Mouse (Mus musculus): ENCODE measurements around the gene Psmc3ip.
"Not testable (repeated sequence)": the region's sequence is repeated elsewhere in the genome, so short reads cannot be mapped to it uniquely, and the experiment has no call there.

Gene Psmc3ip

DNA sequence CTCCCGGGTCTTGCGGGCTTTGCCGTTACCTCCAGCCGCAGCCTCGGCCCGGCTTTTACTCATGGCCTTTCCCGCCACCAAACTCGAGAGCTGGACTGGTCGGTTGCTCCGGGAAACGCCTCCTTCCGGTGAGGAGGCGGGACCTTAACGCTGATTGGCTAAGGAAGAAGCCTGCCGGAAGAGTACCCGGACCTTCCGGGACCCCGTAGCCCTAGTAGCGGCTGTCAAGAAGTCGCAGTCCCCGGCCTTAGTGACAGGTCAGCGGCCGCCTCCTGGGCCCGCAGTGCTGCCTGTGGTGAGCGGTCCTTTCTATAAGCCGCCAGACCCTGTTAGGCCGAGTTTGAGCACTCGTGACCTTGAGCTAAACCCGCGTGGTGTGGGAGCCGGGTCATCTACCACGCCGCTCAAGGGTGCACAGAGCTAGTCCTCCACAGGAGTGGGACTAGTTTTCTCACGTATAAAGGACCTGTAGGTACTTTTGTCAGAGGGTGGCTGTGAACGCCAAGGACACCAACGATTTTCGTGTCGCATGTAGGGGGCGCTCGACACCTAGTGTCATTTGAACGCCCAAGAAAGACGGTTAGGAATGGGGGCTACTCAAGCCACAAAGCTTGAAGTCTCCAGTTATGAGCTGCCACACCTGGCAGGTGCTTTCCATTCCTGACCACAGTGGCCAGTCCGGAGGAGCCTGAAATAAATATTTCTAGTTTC is at the start of gene Psmc3ip:
Gene Psmc3ip, minus strand, starts transcription at position 123 of the 711 bp plus-strand sequence.
- in situ Hi-C loops (cut with MseI, MboI) = no loop called here

DNA sequence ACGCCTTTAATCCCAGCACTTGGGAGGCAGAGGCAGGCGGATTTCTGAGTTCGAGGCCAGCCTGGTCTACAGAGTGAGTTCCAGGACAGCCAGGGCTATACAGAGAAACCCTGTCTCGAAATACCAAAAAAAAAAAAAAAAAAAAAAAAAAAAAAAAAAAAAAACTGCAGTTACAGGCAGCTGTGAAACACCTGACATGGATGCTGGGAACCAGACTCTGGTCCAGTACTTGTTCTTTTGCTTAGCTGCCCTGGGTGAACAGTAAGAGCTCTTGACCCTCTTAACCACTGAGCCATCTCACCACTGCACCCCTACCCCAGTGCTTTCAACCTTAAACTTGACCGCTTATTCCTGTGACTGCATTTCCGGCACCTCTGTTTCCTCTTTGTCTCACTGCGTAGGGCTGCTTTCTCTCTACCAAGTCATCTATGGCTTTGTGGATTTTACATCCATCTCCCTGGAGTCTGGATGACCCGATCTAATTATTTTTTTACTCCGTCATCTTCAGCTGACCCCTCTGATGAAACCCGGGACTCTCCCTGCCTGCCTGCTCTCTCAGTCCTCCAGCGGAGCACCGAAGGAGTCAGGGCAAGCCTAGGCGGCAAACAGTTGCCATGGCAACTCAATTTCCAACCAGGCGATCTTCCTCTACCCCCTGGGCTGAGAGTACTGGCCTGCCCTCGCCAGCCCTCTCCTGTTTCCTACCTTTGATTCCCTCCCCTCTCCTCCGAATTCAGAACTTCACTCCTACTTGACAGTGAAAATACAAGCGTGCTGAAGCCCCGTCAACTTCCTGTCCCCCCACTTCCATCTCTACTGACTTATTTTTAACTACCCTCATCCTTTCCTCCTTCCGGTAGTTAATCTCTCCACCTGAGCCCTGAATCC is 48.3 kb upstream of the Psmc3ip start:
- in situ Hi-C loops (cut with MseI, MboI) = no loop called here

DNA sequence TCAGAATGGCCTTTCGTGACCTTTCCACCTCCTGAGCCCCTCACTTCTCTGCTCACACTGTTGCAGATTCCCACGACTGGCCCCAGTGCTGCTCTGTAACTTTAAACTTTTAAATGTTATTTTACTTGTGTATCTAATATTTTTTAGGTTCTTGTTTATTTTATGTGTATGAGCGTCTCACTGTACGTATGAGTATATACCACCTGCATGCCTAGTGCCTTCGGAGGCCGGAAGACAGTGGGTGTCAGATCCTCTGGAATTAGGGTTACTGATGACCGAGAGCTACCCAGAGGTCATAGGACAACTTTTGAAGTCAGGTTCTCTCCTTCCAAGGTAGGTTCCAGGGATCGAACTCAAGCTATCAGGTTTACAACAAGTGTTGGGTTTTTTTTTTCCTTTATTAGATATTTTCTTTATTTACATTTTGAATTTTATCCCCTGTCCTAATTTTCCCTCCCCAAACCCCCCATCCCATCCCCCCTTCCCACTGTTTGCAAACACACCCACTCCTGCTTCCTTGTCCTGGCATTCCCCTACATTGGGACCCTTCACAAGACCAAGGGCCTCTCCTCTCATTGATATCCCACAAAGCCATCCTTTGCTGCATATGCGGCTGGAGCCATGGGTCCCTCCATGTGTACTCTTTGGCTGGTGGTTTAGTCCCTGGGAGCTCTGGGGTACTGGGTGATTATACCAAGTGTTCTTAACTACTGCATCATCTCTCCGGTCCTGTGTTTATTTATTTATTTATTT is 47.2 kb upstream of the Psmc3ip start:
- in situ Hi-C loops (cut with MseI, MboI) = no loop called here

DNA sequence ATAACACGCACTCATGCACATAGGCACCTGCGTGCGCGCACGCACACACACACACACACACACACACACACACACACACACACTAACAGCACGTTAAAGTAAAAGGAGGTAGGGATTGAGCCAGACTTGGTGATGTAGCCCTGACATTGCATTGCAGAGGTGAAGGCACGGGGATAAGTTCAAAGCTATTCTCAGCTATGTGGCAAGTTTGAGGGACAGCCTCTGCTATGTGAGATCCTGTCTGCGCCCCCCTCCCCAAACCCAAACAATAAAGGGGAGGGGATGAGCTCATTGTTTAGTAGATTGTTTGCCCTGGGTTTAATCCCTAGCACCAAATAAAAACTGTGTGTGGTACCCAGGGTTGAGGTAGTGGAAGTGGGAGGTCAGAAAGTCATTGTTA is 45.9 kb upstream of the Psmc3ip start:
- in situ Hi-C loops (cut with MseI, MboI) = no loop called here

DNA sequence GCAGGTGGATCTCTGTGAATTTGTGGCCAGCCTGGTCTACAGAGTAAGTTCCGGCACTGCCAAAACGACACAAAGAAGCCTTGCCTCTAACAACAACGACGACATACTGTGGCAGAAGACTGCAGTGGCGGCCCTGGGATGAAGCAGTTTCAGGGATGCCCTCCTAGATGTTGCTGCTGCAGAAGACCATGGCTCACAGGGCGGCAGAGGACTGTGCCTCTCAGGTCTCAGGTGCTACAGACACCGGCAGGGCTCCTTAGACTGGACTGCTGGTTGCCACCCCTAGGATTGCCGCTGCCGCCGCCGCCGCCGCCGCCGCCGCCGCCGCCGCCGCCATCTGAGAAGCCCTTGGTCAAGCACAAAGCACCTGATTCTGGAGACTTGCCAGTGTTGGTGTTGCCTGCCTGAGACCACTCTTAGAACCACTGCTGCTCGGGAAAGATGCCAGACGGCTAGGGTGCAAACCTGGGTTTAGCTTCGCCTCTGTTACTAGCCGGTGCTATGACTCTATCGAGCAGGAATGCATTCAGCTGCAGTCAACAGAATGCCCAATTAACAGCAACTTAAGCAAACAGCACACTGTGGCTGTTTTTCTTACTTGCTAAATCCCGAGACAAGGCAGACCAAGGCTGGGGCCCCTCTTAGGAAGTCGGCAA is 45.1 kb upstream of the Psmc3ip start:
- in situ Hi-C loops (cut with MseI, MboI) = no loop called here

DNA sequence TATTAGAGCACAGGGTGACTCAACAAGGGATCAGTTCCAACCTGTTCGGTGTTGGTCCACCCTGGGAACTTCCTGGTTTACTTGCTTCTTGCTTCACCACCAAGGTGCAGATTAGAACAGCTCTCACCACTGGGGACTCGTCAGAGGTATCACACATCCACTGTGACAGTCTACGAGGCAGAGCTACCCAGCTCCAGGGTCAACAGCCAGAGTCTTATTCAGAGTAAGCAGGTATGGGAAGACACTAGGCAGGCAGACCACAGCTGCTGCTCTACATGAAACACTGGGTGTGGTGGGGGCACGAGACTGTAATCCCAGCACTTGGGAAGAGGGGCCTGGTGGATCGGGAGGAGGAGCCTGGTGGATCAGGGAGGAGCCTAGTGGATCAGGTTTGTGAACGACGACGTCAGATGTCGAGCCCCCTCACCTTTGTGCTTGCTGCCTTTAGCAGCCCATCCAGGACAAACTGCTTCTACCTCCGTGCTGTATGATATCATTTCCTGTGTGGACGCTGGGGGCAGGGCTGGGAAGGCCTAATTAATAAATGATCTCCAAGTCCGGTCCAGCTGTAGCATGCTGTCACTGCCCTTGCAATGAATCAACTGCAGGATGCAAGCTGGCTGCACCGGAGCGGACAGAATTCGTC is 43.4 kb upstream of the Psmc3ip start:
- in situ Hi-C loops (cut with MseI, MboI) = no loop called here

DNA sequence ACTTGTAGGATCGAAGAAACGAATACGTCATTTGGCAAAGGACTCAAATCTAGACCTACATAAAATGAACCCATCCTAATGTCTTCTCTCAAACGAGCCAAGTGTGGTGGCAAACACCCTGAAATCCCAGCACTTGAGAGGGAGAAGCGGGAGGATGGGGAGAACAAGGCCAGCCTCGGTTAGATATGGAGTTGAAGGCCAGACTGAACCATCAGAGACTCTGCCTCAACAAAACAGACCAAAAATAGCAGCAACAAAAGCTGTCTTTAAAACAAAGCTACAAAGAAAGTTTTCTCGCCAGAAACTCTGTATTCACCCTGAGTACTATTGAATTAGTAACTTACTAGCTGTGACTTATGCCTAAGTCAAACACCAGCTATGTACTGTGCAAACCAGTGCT is 41.8 kb upstream of the Psmc3ip start:
- in situ Hi-C loops (cut with MseI, MboI) = no loop called here

DNA sequence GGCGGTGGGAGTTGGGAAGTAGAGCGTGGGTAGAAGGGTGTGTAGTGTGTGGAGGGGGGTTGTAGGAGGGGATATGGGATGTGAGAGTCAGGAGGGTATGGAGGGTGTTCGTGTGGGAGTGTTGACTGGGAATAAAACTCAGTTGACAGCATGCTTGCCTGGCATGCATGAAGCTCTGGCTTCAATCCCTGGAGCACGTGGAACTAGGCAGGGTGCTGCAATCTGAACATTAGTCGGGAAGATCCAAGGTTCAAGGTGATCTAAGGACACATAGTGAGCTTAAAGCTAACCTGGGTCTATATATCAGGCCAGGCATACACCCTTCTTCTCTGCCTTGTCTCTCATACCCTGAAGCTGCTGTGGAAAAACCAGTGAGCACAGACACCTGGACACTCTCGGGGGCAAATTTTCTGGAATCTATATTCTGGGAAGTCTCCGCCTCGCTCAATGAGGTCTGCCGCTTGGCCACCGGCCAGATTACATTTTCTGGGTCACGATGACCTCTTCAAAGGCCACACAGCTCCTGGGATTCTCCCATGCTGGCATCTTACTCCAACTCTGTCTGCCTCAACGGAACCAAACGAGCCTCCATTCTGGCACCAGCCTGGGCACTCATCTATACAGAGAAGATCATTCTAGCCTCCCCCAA is 39.1 kb upstream of the Psmc3ip start:
- in situ Hi-C loops (cut with MseI, MboI) = loop anchor here (5.0 kb wide), 1 partner anchor 43 kb away; the partner anchor contains the start of gene Ccr10 (in 2 of the 2)

DNA sequence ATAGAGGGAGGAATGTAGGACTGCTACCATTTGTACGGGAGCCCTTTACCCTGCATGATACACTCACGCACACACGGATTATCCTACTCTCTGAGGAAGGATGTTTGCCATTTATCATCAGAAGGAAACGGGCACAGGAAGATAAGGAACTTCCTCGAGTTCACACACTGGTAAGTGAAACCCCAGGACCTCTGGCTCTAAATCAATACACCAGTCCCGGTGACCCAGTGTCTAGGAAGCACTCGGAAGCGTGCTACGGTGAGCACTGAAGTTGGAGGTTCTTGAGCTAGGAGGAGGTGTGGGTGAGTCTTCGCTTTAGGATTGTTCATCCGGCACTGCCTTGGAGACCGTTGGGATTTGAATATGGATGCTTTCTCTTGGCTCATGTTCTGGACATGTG is 37.8 kb upstream of the Psmc3ip start:
- in situ Hi-C loops (cut with MseI, MboI) = loop anchor here (5.0 kb wide), 1 partner anchor 44 kb away; the partner anchor contains the start of gene Ccr10 (in 2 of the 2)

DNA sequence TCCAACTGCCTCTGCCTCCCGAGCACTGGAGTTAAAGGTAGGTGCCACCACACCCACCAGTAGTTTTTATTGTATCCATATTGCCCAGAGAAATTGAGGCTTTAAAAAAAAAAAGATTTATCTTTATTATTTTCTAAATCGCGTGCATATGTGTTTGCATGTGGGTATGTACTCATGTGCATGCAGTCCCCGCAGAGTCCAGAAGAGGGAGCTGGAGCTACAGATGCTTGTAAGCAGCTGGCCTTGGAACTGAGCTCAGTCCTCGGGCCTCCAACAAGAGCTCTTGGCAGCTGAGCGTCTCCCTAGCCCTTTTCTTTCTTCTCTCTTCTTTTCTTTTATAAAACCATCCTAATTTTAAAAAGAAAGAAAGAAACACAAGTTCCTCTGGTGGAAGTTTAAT is 36.5 kb upstream of the Psmc3ip start:
- in situ Hi-C loops (cut with MseI, MboI) = loop anchor here (5.0 kb wide), 1 partner anchor 46 kb away; the partner anchor contains the start of gene Ccr10 (in 2 of the 2)

DNA sequence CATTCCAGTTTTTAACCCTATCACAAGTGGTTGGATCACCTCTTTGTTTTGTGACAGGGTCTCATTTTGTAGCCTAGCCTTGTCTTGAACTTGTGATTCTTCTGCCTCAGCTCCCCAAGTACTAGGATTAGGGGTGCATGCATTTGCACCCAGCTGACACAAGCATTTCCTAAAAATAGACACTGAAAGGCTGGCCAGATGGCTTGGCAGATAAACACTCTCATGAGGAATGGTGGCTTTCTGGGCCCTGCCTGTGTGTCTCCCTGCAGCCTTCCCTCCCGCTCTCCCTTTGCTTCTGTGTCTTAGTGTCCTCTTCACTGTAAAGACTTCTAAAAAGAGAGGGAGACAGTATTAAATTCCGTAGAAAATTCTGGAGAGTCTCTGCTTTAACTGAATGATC is 36.0 kb upstream of the Psmc3ip start:
- in situ Hi-C loops (cut with MseI, MboI) = loop anchor here (5.0 kb wide), 1 partner anchor 46 kb away; the partner anchor contains the start of gene Ccr10 (in 2 of the 2)

DNA sequence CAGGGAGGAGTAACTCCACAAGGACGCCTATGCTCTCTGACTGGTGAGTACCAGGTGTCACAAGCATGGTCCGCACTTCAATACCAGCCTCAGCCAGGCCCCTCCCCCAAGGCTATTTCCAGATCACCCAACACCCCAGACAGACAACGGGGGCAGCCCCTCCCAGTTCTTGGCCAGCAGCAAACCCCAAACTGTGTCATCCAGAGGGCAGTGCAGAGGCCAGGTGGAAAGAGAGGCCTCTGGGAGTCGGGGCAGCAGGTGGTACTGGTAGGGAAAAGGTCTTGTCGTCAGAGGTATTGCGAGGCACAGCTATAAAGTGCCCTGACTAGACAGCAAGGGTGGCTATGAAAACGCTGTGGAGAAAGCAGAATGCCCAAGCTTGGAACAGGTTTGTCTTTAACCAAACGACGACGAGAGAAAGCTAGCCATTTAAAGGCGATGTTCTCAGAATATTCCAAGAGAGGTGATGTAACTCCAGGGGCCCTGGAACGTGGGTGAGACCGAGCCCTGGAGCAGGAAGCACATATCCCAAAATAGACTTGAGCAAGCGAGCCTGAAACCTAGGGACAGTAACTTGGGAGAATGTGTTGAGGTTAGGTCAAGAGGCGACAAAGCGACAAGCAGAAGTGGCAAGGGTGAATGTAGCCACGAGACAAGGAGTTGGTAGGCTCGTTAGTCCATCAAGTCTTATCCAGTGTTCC is 35.0 kb upstream of the Psmc3ip start:
- in situ Hi-C loops (cut with MseI, MboI) = loop anchor here (5.0 kb wide), 1 partner anchor 47 kb away; the partner anchor contains the start of gene Ccr10 (in 2 of the 2)

DNA sequence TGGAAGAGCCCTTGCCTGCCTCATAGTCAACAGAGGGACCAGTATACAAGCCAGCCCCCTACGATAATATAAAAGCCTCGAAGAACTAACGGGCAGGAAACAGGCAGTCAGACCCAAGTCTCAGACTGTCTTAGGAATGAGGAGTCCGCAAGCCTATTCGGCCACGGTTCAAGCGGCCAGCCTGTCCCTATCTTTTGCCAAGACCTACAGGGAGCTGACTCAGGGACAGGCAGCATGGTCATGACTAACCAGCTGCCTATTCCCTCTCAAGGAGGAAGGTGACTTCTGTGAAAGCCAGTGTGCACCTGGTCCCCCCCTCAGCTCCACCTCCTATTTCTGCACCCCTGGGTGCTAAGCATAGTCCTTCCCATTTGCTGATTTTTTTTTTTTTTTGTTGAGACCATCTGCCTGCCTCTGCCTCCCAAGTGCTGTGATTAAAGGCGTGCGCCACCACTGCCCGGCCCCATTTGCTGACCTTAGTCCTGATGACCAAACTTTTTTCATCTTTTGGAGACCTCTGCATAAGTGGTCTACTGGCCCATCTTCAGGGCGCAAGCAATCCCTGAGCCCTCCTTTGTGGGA is 33.9 kb upstream of the Psmc3ip start:
- in situ Hi-C loops (cut with MseI, MboI) = no loop called here

DNA sequence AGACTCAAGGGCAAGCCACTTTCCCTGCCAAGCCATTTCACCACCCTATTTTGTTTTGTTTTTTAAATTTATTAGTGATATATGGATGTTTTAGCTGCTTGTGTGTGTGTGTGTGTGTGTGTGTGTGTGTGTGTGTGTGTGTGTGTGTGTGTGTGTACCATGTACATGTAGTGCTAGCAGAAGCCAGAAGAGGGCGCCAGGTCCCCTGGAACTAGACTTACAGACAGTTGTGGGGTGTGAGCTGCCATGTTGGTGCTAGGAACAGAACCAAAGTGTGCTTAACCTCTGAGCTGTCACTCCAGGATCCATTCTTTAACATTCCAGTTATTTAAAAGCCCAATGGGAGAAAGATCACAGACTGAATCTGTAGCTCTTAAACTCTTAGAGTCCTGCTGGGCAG is 31.8 kb upstream of the Psmc3ip start:
- in situ Hi-C loops (cut with MseI, MboI) = no loop called here

DNA sequence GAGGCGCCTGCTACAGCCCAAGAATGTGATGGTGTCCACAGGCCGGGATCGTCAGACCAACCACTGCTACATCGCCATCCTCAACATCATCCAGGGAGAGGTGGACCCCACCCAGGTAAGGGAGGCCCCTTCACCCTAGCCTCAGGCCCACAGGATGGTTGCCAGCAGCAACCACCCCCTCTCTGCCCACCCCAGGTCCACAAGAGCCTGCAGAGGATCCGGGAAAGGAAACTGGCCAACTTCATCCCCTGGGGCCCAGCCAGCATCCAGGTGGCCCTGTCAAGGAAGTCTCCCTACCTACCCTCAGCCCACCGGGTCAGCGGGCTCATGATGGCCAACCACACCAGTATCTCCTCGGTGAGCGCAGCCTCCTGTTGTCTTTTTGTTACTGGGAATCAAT is 29.8 kb upstream of the Psmc3ip start:
- in situ Hi-C loops (cut with MseI, MboI) = not testable (repeated sequence)

DNA sequence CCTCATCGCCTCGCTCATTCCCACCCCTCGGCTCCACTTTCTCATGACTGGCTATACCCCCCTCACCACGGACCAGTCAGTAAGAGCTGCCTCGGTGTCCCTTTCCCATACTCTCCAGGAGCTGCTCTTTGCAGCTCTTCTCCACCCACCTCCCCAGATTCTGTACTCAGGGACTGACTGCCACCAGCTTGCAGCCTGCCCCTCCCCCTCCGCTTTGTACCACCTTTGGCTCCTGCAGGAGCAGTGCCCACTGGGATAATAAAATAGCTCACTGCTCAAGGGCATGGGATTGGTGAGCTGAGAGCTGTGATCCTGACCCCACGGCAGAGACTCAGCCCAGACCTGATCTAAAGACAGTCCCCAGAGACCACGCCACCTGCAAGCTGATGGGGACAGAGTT is 29.3 kb upstream of the Psmc3ip start:
- in situ Hi-C loops (cut with MseI, MboI) = not testable (repeated sequence)

DNA sequence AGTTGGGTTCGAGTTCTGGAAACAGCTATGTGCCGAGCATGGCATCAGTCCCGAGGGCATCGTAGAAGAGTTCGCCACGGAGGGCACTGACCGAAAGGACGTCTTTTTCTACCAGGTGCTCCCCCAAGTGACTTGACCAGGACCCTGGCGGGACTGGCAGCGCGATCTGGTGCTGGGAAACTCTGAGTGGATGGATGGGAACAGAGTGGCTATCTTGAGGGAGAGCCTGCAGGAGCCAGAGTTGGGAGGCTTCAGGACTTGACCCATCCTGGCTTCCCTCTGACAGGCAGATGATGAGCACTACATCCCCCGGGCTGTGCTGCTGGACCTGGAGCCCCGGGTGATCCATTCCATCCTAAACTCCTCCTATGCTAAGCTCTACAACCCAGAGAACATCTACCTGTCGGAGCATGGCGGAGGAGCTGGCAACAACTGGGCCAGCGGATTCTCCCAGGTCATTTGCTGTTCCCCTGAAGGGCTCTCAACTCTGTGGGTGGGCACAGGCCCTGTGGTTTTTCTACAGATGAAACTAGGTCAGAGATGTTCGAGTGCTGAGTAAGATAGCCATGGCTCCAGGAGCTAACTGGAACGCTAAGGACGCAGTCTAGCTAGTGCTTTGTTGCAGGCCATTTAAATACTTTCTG is 25.4 kb upstream of the Psmc3ip start:
- in situ Hi-C loops (cut with MseI, MboI) = no loop called here

DNA sequence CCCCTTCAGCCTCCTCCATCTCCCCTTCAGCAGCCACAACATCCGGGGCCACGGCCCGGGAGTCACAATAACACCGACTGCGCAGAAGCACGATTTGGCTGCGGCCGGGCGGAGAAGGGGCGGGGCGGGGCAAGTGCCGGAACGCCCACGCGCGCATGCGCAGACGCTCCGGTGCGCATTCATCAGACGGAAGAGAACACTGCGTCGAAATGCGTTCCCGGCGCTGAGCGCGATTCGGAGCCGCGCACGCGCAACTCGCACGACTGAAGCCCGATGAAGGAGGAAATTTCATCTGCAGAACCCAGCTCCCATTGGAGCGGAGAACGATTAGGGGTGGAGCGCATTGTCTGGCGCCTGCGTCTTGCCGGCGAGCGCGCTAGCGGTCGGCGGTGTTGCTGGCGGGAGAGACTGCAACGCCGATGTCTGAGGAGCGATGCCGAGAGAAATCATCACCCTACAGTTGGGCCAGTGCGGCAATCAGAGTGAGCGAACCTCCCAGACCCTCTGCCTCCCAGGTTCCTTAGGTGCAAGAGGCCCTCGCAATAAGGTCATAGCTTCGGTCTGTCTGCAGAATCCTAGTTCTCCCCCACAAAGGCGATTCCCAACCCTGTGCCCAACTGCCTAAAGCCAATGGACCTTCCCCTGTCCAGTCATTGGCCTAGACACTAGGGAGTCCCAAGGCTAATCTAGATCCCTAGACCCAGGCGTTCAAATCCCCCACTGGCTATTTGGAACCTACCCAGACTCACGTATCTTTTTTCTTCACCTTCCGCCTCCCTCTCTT is 24.7 kb upstream of the Psmc3ip start, which contains the start of the genes Retreg3 and Tubg1:
Gene Retreg3, minus strand, starts transcription at position 133 of the 784 bp plus-strand sequence.
Gene Tubg1, plus strand, starts transcription at position 178 of the 784 bp plus-strand sequence.
- in situ Hi-C loops (cut with MseI, MboI) = no loop called here
